Mouse (Mus musculus) midbrain, embryonic 13.5 days (tissue): ENCODE data around the gene Rsph9. TPM values are rescaled to one million over a fixed set of nuclear protein-coding genes. Genes with fewer than 3 reads are reported as not detected.

Experiments used
- ATAC-seq: fragments of 200-750 bp; cut with Nextera tagmentation; 2 replicates; pipeline ENCODE4 v1.8.0; 2017; ENCODE audit warnings: mild to moderate bottlenecking, moderate TSS enrichment, moderate library complexity
- H3K27ac ChIP-seq: fragments of 300-500 bp; sonication (generic); 2 replicates; pipeline ENCODE4 v1.5.1; 2015; ENCODE audit warnings: inconsistent platforms, mild to moderate bottlenecking, moderate library complexity
- H3K27me3 ChIP-seq: fragments of 300-500 bp; sonication (generic); 2 replicates; pipeline ENCODE4 v1.6.1; 2015; ENCODE audit warnings: mild to moderate bottlenecking, inconsistent platforms
- H3K36me3 ChIP-seq: fragments of 300-500 bp; sonication (generic); 2 replicates; pipeline ENCODE4 v1.6.1; 2015; ENCODE audit warnings: mild to moderate bottlenecking, inconsistent platforms
- H3K4me1 ChIP-seq: fragments of 300-500 bp; sonication (generic); replicated peaks from 2 replicates; pipeline ENCODE4 v1.6.1; 2015; ENCODE audit warnings: inconsistent platforms
- H3K4me2 ChIP-seq: fragments of 300-500 bp; sonication (generic); replicated peaks from 2 replicates; pipeline ENCODE4 v1.6.1; 2015; ENCODE audit warnings: moderate library complexity, mild to moderate bottlenecking, inconsistent platforms
- H3K4me3 ChIP-seq: fragments of 300-500 bp; sonication (generic); replicated peaks from 2 replicates; pipeline ENCODE4 v1.5.1; 2015; ENCODE audit warnings: mild to moderate bottlenecking, inconsistent platforms
- H3K9ac ChIP-seq: fragments of 300-500 bp; sonication (generic); replicated peaks from 2 replicates; pipeline ENCODE4 v1.6.1; 2015; ENCODE audit warnings: mild to moderate bottlenecking, inconsistent platforms
- H3K9me3 ChIP-seq: fragments of 300-500 bp; sonication (generic); 2 replicates; pipeline ENCODE4 v1.6.1; 2016; ENCODE audit warnings: mild to moderate bottlenecking, inconsistent platforms
- WGBS: fragments of 180-500 bp; shearing (Covaris S2); methylation state at CpG from one replicate; pipeline ENCODE4 v1.1.7; 2015; 5-methylcytosine and 5-hydroxymethylcytosine counted together
- polyA plus RNA-seq: library from polyadenylated mRNA; unstranded; fragments of >200 nt; fragmentation: Nextera tagmentation; extraction: Ambion mirVana; gene quantifications from 2 replicates; pipeline ENCODE4 v1.2.1, GENCODE M21; 2015

The Rsph9 gene
- polyA plus RNA-seq, 1 experiment from 2014 or later, result 26.9 TPM

DNA sequence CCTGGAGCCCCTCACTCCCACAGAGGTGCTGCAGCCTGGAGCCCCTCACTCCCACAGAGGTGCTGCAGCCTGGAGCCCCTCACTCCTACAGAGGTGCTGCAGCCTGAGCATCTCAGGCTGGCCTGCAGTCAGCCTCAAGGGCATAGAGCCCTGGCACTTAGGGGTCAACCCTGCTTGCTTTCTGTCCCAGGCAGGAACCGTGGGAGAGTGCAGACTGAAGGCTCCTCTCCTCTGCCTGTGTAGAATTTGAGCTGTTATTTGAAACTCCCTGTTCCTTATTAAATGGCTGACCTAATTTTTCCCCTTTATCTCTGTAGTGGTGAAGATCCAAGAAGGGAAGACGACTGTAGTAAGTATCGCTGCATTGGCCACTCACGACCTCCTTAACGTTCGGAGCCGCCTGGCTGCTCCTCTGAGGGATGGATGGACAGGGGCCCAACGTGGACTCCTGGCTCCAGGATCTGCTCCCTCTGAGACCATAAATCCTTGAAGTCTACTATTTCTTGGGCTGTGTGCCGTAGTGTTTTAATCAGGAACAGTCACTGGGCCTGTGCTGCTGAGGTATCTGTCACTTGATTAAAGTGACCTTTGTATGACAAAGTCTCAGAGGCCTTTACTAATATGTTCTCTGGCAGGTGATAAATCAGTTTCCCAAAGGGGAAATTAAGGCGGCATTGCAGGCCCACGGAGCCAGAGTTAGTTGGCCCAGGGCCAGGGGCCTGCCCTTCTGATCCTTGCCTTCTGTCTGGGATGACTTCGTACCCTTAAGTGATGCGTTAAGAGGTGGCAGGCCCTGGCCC lies 26.2 kb downstream of the Rsph9 start:
- no peak overlapping the region for H3K9ac ChIP-seq
- no peak overlapping the region for H3K4me2 ChIP-seq
- no peak for ATAC-seq
- H3K9me3 ChIP-seq, result no peaks in the 10 kb centered on the region
- no peak overlapping the region for H3K4me3 ChIP-seq
- peaks cover 54% of the 10 kb centered on the region for H3K36me3 ChIP-seq
- no peak overlapping the region for H3K27ac ChIP-seq
- 89% methylated on average over 13 of the region's 13 CpGs for WGBS
- H3K27me3 ChIP-seq, result no peaks in the 10 kb centered on the region
- 0 out of 2 replicates have a peak, but pooled peaks cover 7% of the 10 kb centered on the region for H3K4me1 ChIP-seq

DNA sequence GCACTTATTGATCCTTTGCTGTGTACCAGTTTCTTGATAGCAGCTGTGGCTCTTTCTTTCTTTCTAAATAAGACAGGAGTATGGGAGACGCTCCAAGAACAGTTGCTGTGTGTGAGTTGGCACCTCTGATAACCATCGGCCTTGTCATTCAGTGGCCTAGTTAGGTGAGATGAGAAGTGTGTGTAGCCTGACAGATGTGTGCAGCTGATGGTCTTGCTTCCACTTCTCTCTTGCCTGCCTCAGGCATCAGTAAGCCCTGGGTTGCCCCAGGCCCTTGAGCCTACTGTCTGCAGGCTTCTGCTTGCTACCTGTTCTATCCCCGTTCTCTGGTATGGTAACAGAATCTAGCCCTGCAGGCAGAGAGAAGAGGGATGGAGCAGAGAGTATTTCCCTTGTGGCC lies 27.1 kb downstream of the Rsph9 start:
- Histone ChIP-seq H3K4me1 (peaks cover 12% of the 10 kb centered on the region), H3K27me3 (no peaks in the 10 kb centered on the region), H3K4me2 (no peak overlapping the region), H3K9ac (no peak overlapping the region), H3K9me3 (no peaks in the 10 kb centered on the region), H3K36me3 (peaks cover 46% of the 10 kb centered on the region), H3K27ac (no peak overlapping the region), H3K4me3 (no peak overlapping the region)
- 95% methylated on average over 3 of the region's 3 CpGs for WGBS
- ATAC-seq, result no peak

DNA sequence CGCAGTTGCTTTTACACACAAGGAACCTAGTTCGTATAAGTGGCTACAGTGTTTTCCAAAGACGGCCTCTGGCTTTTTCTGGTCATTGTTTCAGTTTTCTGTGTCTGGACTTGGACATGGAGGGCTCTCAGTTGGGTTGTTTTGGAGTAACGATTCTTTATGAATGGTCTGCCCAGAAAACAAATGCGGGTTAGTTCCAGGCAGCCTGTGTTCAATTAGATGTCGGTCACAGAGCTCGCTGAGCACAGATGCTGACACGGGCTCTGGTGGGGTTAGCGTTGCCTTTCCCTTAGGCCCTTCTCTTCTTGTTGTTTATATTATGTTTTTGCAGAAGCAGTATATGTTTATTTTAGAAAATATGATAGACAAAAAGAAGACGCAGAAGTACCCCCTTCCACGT lies 27.9 kb downstream of the Rsph9 start:
- Histone ChIP-seq H3K27ac (no peak overlapping the region), H3K9me3 (no peaks in the 10 kb centered on the region), H3K27me3 (no peaks in the 10 kb centered on the region), H3K4me2 (no peak overlapping the region), H3K36me3 (peaks cover 43% of the 10 kb centered on the region), H3K4me1 (peaks cover 19% of the 10 kb centered on the region), H3K9ac (no peak overlapping the region), H3K4me3 (no peak overlapping the region)
- WGBS, result 92% methylated on average over 11 of the region's 11 CpGs
- ATAC-seq, result no peak

DNA sequence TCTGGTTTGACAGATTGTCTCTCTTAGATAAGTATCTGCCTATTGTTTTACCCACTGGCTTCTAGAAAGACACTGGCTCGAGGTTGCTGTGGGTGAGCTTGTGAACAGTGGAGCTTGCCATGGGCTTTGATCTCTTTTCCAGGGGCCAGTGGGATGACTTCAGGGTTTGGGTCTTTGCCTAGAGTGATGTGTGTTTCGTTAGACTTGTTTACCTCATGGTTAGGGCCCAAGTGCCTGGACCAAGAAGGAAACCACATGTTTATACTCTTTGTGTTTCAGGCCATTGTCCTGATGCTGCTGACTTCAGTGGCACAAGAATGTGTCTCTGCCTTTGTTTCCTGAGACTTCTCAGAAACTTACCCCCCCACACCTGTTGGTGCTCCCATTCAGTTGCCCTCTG lies 28.5 kb downstream of the Rsph9 start:
- H3K27ac ChIP-seq, result no peak overlapping the region
- peaks cover 19% of the 10 kb centered on the region for H3K4me1 ChIP-seq
- no peak overlapping the region for H3K9ac ChIP-seq
- no peak overlapping the region for H3K4me2 ChIP-seq
- 75% methylated on average over 2 of the region's 2 CpGs for WGBS
- H3K27me3 ChIP-seq, result no peaks in the 10 kb centered on the region
- H3K9me3 ChIP-seq, result no peaks in the 10 kb centered on the region
- H3K4me3 ChIP-seq, result no peak overlapping the region
- H3K36me3 ChIP-seq, result peaks cover 42% of the 10 kb centered on the region
- ATAC-seq, result no peak

DNA sequence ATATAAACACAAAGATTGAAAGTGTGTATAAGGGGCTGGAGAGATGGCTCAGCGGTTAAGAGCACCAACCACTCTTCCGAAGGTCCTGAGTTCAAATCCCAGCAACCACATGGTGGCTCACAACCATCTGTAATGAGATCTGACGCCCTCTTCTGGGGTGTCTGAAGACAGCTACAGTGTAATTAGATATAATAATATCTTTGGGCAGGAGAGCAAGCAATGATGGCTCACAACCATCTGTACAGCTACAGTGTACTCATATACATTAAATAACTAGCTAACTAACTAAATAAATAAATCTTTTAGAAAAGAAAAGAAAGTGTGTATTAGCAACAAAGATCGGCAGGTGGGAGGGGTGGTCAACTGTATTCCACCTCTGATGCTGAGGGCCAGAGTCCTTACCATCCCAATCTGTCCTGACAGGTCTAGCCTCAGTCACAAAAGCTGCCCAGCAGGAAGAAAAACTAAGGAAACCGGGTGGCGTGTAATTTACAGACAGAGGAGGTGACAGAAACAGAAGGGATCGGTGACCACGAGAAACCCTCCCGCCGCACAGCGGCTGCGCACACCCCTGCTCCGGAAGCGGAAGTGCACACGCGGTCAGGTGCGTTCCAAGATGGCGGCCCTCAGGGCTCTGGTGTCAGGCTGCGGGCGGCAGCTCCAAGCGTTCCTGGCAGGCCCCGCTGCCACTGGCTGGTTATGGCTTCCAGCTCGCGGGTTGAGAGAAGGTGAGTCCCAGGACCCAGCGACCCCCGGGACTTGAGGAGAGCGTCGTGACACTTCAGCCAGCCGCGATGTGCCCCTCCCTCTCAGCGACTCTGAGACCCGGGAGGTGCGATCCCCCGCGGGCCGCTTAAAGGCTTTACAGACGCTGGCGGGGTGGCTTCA lies 33.4 kb downstream of the Rsph9 start, which contains the start of gene Mrps18a:
TSS of gene Mrps18a (plus strand) at position 585 of the 888 bp plus-strand sequence.
- Histone ChIP-seq H3K4me3 (peak within 1 kb of the TSS; percentile 88), H3K27me3 (peaks cover 27% of the 10 kb centered on the region), H3K9ac (peak within 1 kb of the TSS; percentile 79), H3K4me1 (peaks cover 20% of the 10 kb centered on the region), H3K9me3 (no peaks in the 10 kb centered on the region), H3K4me2 (peak within 1 kb of the TSS; percentile 86), H3K27ac (peak within 1 kb of the TSS; percentile 88), H3K36me3 (peaks cover 9% of the 10 kb centered on the region; the same call in 1 of the 2 replicates)
- ATAC-seq, result peak; percentile 99
- 6% methylated on average over 38 of the region's 38 CpGs for WGBS

DNA sequence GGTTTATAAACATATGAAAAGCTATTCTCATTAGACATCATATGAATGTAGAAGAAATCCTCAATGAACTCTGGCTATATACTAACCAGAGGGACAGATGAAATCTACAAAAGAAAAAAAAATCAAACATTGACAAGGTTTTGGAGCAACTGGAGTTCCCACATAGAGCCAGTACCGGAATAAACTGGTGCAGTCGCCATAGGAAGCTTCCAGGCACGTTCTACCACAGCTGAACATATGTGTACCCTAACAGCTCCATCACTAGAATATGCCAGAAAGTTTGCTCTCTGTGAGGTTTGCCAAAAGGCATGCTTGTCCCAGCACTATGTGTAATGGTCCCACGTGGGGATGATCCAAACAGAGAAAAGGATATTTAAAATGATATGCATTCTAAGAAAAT lies 35.7 kb downstream of the Rsph9 start:
- no peaks in the 10 kb centered on the region for H3K9me3 ChIP-seq
- peaks cover 17% of the 10 kb centered on the region for H3K4me1 ChIP-seq
- 81% methylated on average over 4 of the region's 4 CpGs for WGBS
- H3K9ac ChIP-seq, result no peak overlapping the region
- H3K27me3 ChIP-seq, result peaks cover 27% of the 10 kb centered on the region
- H3K4me2 ChIP-seq, result no peak overlapping the region
- peaks cover 2% of the 10 kb centered on the region; the same call in 1 of the 2 replicates for H3K36me3 ChIP-seq
- H3K4me3 ChIP-seq, result no peak overlapping the region
- ATAC-seq, result no peak
- H3K27ac ChIP-seq, result no peak overlapping the region

DNA sequence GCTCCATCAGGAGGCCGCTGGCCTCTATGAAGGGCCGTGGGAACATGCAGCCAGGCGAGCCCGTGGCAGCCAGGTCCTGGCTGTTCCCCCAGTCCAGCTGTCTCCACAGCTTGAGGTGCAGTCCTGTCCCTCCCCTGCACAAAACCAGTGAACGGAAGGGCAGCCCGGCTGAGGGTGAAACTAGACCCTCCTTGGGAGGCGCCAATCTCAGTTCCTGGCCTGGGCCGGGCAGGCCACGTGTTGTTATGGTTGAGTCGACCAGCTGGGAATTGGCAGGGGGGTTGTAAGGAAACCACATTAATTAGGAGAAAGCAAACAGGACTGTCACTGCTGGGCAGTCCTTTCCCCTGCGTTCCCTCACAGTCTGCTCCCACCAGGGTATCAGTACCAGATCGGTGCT lies 39.5 kb downstream of the Rsph9 start:
- Histone ChIP-seq H3K9ac (no peak overlapping the region), H3K27me3 (peaks cover 24% of the 10 kb centered on the region), H3K4me2 (no peak overlapping the region), H3K4me1 (no peaks in the 10 kb centered on the region), H3K4me3 (no peak overlapping the region), H3K9me3 (no peaks in the 10 kb centered on the region), H3K36me3 (no peaks in the 10 kb centered on the region), H3K27ac (no peak overlapping the region)
- no peak for ATAC-seq
- 63% methylated on average over 12 of the region's 12 CpGs for WGBS

DNA sequence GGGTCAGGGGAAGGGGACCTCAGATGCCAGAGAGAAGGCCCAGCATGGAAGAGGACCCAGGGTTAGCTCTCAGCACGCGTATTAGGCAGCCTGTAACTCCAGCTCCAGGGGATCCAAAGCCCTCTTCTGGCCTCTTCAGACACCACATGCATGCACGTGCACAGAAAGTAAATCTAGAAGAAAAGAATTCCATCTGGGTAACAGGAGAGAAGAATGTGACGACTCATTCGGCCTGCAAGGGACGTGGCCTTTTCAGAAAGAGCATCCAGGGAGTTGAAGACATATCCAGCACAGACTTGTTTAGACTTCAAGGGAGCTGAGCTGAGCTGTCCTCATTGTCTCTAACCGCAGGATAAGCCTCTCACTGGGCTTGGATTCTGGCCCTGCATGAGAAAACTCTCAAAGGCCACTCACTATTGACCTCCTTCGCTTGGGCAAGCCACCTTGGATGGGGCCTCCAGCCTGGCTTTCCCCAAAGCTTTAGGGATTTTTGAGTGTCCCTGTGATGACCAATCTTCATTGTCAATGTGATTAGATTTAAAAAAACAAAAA lies 41.3 kb downstream of the Rsph9 start:
- Histone ChIP-seq H3K36me3 (no peaks in the 10 kb centered on the region), H3K9ac (no peak overlapping the region), H3K27ac (no peak overlapping the region), H3K9me3 (no peaks in the 10 kb centered on the region), H3K4me1 (no peaks in the 10 kb centered on the region), H3K4me3 (no peak overlapping the region), H3K4me2 (no peak overlapping the region), H3K27me3 (peaks cover 10% of the 10 kb centered on the region)
- ATAC-seq, result no peak
- WGBS, result 28% methylated on average over 8 of the region's 8 CpGs

DNA sequence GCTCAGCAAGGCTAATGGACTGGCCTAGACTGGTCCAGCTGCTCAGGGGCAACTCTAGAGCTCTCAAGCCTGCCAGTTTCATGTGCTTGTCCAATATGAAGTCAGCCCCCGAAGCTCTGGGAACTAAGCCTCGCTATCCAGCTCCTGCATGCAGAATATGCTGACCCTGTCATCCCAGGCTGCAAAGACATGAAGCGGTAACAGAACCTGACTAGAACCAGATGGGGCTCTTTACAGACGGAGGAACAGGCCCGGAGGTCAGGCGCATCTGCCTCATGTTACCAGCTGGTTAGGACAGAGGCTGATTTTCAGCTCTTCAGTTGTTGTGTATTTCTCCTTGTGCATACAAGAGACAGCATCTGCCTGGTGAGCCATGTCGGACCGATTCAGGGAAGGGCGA lies 42.1 kb downstream of the Rsph9 start:
- H3K9ac ChIP-seq, result no peak overlapping the region
- no peak overlapping the region for H3K4me3 ChIP-seq
- H3K36me3 ChIP-seq, result no peaks in the 10 kb centered on the region
- 0 out of 2 replicates have a peak, but pooled peaks cover 3% of the 10 kb centered on the region for H3K27me3 ChIP-seq
- H3K4me2 ChIP-seq, result no peak overlapping the region
- WGBS, result 88% methylated on average over 9 of the region's 9 CpGs
- ATAC-seq, result no peak
- H3K27ac ChIP-seq, result no peak overlapping the region
- no peaks in the 10 kb centered on the region for H3K9me3 ChIP-seq
- no peaks in the 10 kb centered on the region for H3K4me1 ChIP-seq

DNA sequence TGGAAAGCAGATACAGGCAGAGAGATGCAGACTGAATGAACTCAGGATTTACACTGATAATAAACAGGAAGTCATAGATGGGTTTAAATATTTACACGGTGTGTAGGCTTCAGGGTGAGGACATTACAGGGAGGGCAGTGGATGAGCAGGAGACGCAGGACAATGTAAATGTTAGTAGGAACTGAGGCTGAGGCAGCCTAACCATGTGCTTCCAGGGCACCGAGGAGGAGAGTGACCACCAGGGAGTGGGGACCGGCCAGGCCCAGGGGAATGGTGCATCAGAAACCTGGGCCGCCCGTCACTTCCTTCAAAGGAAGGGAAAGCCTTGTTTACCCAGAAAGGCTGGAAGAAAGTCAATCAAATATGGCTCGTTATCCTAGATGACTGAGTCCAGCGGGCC lies 45.5 kb downstream of the Rsph9 start:
- Histone ChIP-seq H3K4me1 (no peaks in the 10 kb centered on the region), H3K36me3 (no peaks in the 10 kb centered on the region), H3K9me3 (no peaks in the 10 kb centered on the region), H3K4me2 (no peak overlapping the region), H3K4me3 (no peak overlapping the region), H3K9ac (no peak overlapping the region), H3K27ac (no peak overlapping the region), H3K27me3 (no peaks in the 10 kb centered on the region)
- 68% methylated on average over 8 of the region's 8 CpGs for WGBS
- ATAC-seq, result no peak

DNA sequence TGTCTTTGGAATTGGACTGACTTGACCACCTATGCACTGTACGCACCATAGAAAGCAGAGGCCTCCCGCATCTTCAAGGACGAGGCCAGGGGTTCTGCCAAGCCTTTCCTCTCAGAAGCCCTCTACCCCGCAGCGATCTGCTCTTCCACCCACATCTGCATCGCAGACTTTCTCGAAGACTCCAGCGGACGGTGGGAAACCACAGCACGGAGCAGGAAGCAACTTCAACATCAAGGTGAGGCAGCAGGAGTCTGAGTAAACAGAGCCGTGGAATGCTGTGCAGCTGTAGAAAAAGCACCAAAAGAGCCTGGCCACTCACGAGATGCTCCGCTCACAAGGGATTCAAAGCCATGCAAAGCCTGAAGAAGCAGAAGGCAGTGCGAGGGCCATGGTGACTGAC lies 52.1 kb downstream of the Rsph9 start:
- Histone ChIP-seq H3K27me3 (no peaks in the 10 kb centered on the region), H3K9ac (no peak overlapping the region), H3K4me2 (no peak overlapping the region), H3K36me3 (no peaks in the 10 kb centered on the region), H3K9me3 (no peaks in the 10 kb centered on the region), H3K4me1 (no peaks in the 10 kb centered on the region), H3K27ac (no peak overlapping the region), H3K4me3 (no peak overlapping the region)
- WGBS, result 86% methylated on average over 14 of the region's 14 CpGs
- no peak for ATAC-seq

DNA sequence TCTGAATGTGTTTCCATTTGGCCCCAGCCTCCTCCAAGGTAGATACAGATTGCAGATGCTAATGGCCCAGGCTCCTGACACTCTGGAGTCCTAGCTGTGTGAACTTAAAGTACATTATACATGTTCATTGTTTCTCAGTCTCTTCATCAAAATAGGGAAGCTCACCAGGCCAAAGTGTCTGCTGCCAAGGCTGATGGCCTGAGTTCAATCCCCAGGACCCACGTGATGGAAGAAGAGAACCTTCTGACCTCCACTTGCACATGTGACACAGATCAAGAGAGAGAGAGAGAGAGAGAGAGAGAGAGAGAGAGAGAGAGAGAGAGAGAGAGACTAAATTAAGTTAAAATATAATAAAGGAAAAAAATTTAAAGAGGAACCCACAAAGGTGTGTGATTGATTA lies 52.7 kb downstream of the Rsph9 start:
- H3K27me3 ChIP-seq, result no peaks in the 10 kb centered on the region
- H3K36me3 ChIP-seq, result no peaks in the 10 kb centered on the region
- H3K9ac ChIP-seq, result no peak overlapping the region
- H3K27ac ChIP-seq, result no peak overlapping the region
- H3K9me3 ChIP-seq, result no peaks in the 10 kb centered on the region
- H3K4me1 ChIP-seq, result 0 out of 2 replicates have a peak, but pooled peaks cover 1% of the 10 kb centered on the region
- no peak overlapping the region for H3K4me2 ChIP-seq
- no peak for ATAC-seq
- WGBS, result 100% methylated on average over 1 of the region's 1 CpGs
- no peak overlapping the region for H3K4me3 ChIP-seq
